Comparison of ENCODE assay signal across 27 mouse cellular contexts in genomic region chr13:18334035-18334434, GRCm38 (mm10).
DNase-seq lines count a peak whose midpoint lies in the region; ATAC-seq and TF ChIP-seq lines count a peak whose summit lies in the region.
"Had no signal": no experiment of that assay in that cellular context is flagged by ENCODE, and none has a peak within 500 bp of the region (broad histone marks: within the 10 kb centered on the region; RNA-seq: fewer than 3 reads in every experiment).

No protein-coding gene starts in this region.

- DNase-seq in kidney, adult 11 months: peak; percentile 6
- DNase-seq in kidney, adult 9 months: peak; percentile 52
- peak; percentile 43 for DNase-seq in liver, adult 2 months (ENCODE audit: extremely low read depth, low read depth, low spot score)
- DNase-seq in liver: no peak
- DNase-seq: adrenal gland, adult 8-10 months; adrenal gland, postnatal 25 days; cerebellum, adult 11-12 months; cerebellum, adult 8-10 months; cerebellum, postnatal 10 days; cerebellum, postnatal 36 days; embryo, embryonic 11 days; gastrocnemius, postnatal 25 days; heart, adult 18-20 months; heart, postnatal 10 days; heart, postnatal 36 days had no signal

- H3K27me3 ChIP-seq in kidney, embryonic 16.5 days (ENCODE audit: insufficient read depth, low read length): no peaks in the 10 kb centered on the region
- no peaks in the 10 kb centered on the region for H3K27me3 ChIP-seq in kidney, embryonic 14.5 days (ENCODE audit: control insufficient read depth, insufficient read depth, low read length)
- H3K27me3 ChIP-seq in liver, adult 2 months (ENCODE audit: control insufficient read depth, insufficient read depth, low read length): no peaks in the 10 kb centered on the region
- H3K27me3 ChIP-seq: forebrain, embryonic 12.5 days; forebrain, embryonic 15.5 days; heart, embryonic 12.5 days; heart, embryonic 15.5 days; hindbrain, embryonic 13.5 days had no signal

- no peaks in the 10 kb centered on the region for H3K79me2 ChIP-seq in liver, adult 2 months (ENCODE audit: control insufficient read depth, insufficient read depth, low read length)

- TF ChIP-seq POLR2A in liver, adult 2 months (IDR thresholded peaks at IDR 0.05; ENCODE audit: extremely low read depth, insufficient read depth, low read length): no peak

- no peaks in the 10 kb centered on the region for H3K4me1 ChIP-seq in kidney, embryonic 16.5 days (ENCODE audit: insufficient read depth, low read length)
- H3K4me1 ChIP-seq in kidney, embryonic 14.5 days (ENCODE audit: control insufficient read depth, insufficient read depth, low read length): no peaks in the 10 kb centered on the region
- H3K4me1 ChIP-seq in liver, adult 2 months (ENCODE audit: control insufficient read depth, insufficient read depth, low read length): peaks cover 3% of the 10 kb centered on the region; the same call in 1 of the 2 replicates
- H3K4me1 ChIP-seq: embryonic facial prominence, embryonic 10.5 days; embryonic facial prominence, embryonic 13.5 days; forebrain, embryonic 15.5 days; heart, embryonic 15.5 days; hindbrain, embryonic 10.5 days had no signal

- no peak overlapping the region for H3K4me2 ChIP-seq in kidney, embryonic 16.5 days (replicated peaks; ENCODE audit: low read depth, low read length)
- H3K4me2 ChIP-seq in kidney, embryonic 14.5 days (replicated peaks; ENCODE audit: low read depth, low read length): no peak overlapping the region
- H3K4me2 ChIP-seq: embryonic facial prominence, embryonic 13.5 days; forebrain, embryonic 12.5 days; forebrain, embryonic 15.5 days; heart, embryonic 12.5 days; heart, embryonic 15.5 days; hindbrain, embryonic 13.5 days had no signal

- ATAC-seq in kidney, embryonic 16.5 days (ENCODE audit: low FRiP score, low TSS enrichment): no peak
- no peak for ATAC-seq in kidney, embryonic 14.5 days (ENCODE audit: low FRiP score, low TSS enrichment)
- ATAC-seq: activated CD4-positive, CD25-positive, alpha-beta regulatory T cell, adult 4 months; forebrain, embryonic 15.5 days had no signal

- no peaks in the 10 kb centered on the region for H3K36me3 ChIP-seq in kidney, embryonic 16.5 days (ENCODE audit: insufficient read depth, low read length)
- H3K36me3 ChIP-seq in kidney, embryonic 14.5 days (ENCODE audit: control insufficient read depth, insufficient read depth, low read length): no peaks in the 10 kb centered on the region
- H3K36me3 ChIP-seq in liver, adult 2 months (ENCODE audit: control insufficient read depth, insufficient read depth, low read length): no peaks in the 10 kb centered on the region
- H3K36me3 ChIP-seq: embryonic facial prominence, embryonic 10.5 days; embryonic facial prominence, embryonic 13.5 days; forebrain, embryonic 12.5 days; forebrain, embryonic 15.5 days; heart, embryonic 12.5 days; heart, embryonic 15.5 days; hindbrain, embryonic 10.5 days; hindbrain, embryonic 13.5 days had no signal

- no peak overlapping the region for H3K4me3 ChIP-seq in kidney, embryonic 16.5 days (ENCODE audit: low read length)
- H3K4me3 ChIP-seq in kidney, embryonic 14.5 days (ENCODE audit: low read length): no peak overlapping the region
- H3K4me3 ChIP-seq in liver, adult 2 months (ENCODE audit: insufficient read depth, low read depth, low read length): no peak overlapping the region
- H3K4me3 ChIP-seq: embryonic facial prominence, embryonic 10.5 days; embryonic facial prominence, embryonic 13.5 days; erythroblast, embryonic 14.5 days; forebrain, embryonic 12.5 days; forebrain, embryonic 15.5 days; heart, embryonic 12.5 days; heart, embryonic 15.5 days; hindbrain, embryonic 10.5 days; hindbrain, embryonic 13.5 days had no signal

- H3K27ac ChIP-seq in kidney, embryonic 16.5 days (ENCODE audit: low read length): no peak overlapping the region
- no peak overlapping the region for H3K27ac ChIP-seq in kidney, embryonic 14.5 days (ENCODE audit: low read depth, low read length)
- no peak overlapping the region for H3K27ac ChIP-seq in liver, adult 2 months (replicated peaks; ENCODE audit: insufficient read depth, low read depth, low read length)
- H3K27ac ChIP-seq: embryonic facial prominence, embryonic 10.5 days; embryonic facial prominence, embryonic 13.5 days; forebrain, embryonic 12.5 days; forebrain, embryonic 15.5 days; heart, embryonic 15.5 days; hindbrain, embryonic 10.5 days; hindbrain, embryonic 13.5 days had no signal

- TF ChIP-seq CTCF in liver, adult 2 months (IDR thresholded peaks at IDR 0.05; ENCODE audit: low read depth, low read length): no peak

- WGBS in kidney, embryonic 16.5 days: 79% methylated on average over 4 of the region's 4 CpGs
- 86% methylated on average over 4 of the region's 4 CpGs for WGBS in kidney, embryonic 14.5 days
- WGBS in liver, adult 2 months: 30% methylated on average over 4 of the region's 4 CpGs

- H3K9me3 ChIP-seq in kidney, embryonic 16.5 days (ENCODE audit: low read length): no peaks in the 10 kb centered on the region
- H3K9me3 ChIP-seq in kidney, embryonic 14.5 days (ENCODE audit: control insufficient read depth, low read length): no peaks in the 10 kb centered on the region
- H3K9me3 ChIP-seq: embryonic facial prominence, embryonic 10.5 days; embryonic facial prominence, embryonic 13.5 days; forebrain, embryonic 12.5 days; forebrain, embryonic 15.5 days; heart, embryonic 12.5 days; heart, embryonic 15.5 days; hindbrain, embryonic 10.5 days; hindbrain, embryonic 13.5 days had no signal

- no peak overlapping the region for H3K9ac ChIP-seq in kidney, embryonic 16.5 days (replicated peaks; ENCODE audit: low read length)
- no peak overlapping the region for H3K9ac ChIP-seq in kidney, embryonic 14.5 days (ENCODE audit: low read depth, low read length)
- H3K9ac ChIP-seq in liver, adult 2 months (ENCODE audit: low read depth, low read length): no peak overlapping the region
- H3K9ac ChIP-seq: embryonic facial prominence, embryonic 13.5 days; forebrain, embryonic 12.5 days; forebrain, embryonic 15.5 days; heart, embryonic 12.5 days; heart, embryonic 15.5 days; hindbrain, embryonic 13.5 days had no signal
